Mouse (Mus musculus) heart, embryonic 13.5 days (tissue): ENCODE results near the gene Polr1d. TPM values are rescaled to one million over a fixed set of nuclear protein-coding genes. Genes with fewer than 3 reads are reported as not detected.

Experiments used
- ATAC-seq: fragments of 200-750 bp; cut with Nextera tagmentation; 2 replicates; pipeline ENCODE4 v1.8.0; 2017; ENCODE audit warnings: moderate TSS enrichment; ENCODE audit not compliant: insufficient number of reproducible peaks, low FRiP score, low TSS enrichment; ENCODE audit errors: extremely low read depth
- H3K27ac ChIP-seq: fragments of 300-500 bp; sonication (generic); replicated peaks from 2 replicates; pipeline ENCODE4 v1.5.1; 2015; ENCODE audit warnings: moderate library complexity, mild to moderate bottlenecking, inconsistent platforms
- H3K27me3 ChIP-seq: fragments of 300-500 bp; sonication (generic); replicated peaks from 2 replicates; pipeline ENCODE4 v1.6.1; 2015; ENCODE audit warnings: mild to moderate bottlenecking, inconsistent platforms
- H3K36me3 ChIP-seq: fragments of 300-500 bp; sonication (generic); 2 replicates; pipeline ENCODE4 v1.6.1; 2015; ENCODE audit warnings: mild to moderate bottlenecking, inconsistent platforms
- H3K4me1 ChIP-seq: fragments of 300-500 bp; sonication (generic); 2 replicates; pipeline ENCODE4 v1.6.1; 2015; ENCODE audit warnings: inconsistent platforms
- H3K4me2 ChIP-seq: fragments of 300-500 bp; sonication (generic); 2 replicates; pipeline ENCODE4 v1.6.1; 2015; ENCODE audit warnings: inconsistent platforms, mild to moderate bottlenecking, moderate library complexity
- H3K4me3 ChIP-seq: fragments of 300-500 bp; sonication (generic); 2 replicates; pipeline ENCODE4 v1.5.1; 2015; ENCODE audit warnings: moderate library complexity, mild to moderate bottlenecking, inconsistent platforms
- H3K9ac ChIP-seq: fragments of 300-500 bp; sonication (generic); 2 replicates; pipeline ENCODE4 v1.6.1; 2015; ENCODE audit warnings: inconsistent platforms, mild to moderate bottlenecking, moderate library complexity
- H3K9me3 ChIP-seq: fragments of 300-500 bp; sonication (generic); 2 replicates; pipeline ENCODE4 v1.6.1; 2016; ENCODE audit warnings: inconsistent platforms
- WGBS: fragments of 180-500 bp; shearing (Covaris S2); methylation state at CpG from one replicate; pipeline ENCODE4 v1.1.7; 2015; ENCODE audit warnings: mixed read lengths; 5-methylcytosine and 5-hydroxymethylcytosine counted together
- polyA plus RNA-seq: library from polyadenylated mRNA; unstranded; fragments of >200 nt; fragmentation: Nextera tagmentation; extraction: Ambion mirVana; gene quantifications from 2 replicates; pipeline ENCODE4 v1.2.1, GENCODE M21; 2015

The Polr1d gene
- polyA plus RNA-seq, 1 experiment from 2014 or later: 90.1 TPM

- no peak for ATAC-seq
- no peaks in the 10 kb centered on the region for H3K36me3 ChIP-seq
- H3K27ac ChIP-seq: peak overlapping the region; percentile 51
- no peak overlapping the region for H3K4me3 ChIP-seq
- no peaks in the 10 kb centered on the region for H3K27me3 ChIP-seq
- 81% methylated on average over 10 of the region's 10 CpGs for WGBS
- H3K9me3 ChIP-seq: no peaks in the 10 kb centered on the region
- no peak overlapping the region for H3K9ac ChIP-seq
- H3K4me1 ChIP-seq: peaks cover 60% of the 10 kb centered on the region
- no peak overlapping the region for H3K4me2 ChIP-seq
Measured at GRCm38 (mm10) chr5:147056712-147057290, 20.0 kb upstream of the Polr1d start.

GRCm38 (mm10) chr5:147057626-147058414 lies 19.0 kb upstream of the Polr1d start:
- no peak for ATAC-seq
- Histone ChIP-seq H3K9ac (no peak overlapping the region), H3K27me3 (no peaks in the 10 kb centered on the region), H3K9me3 (no peaks in the 10 kb centered on the region), H3K4me3 (no peak overlapping the region), H3K36me3 (no peaks in the 10 kb centered on the region), H3K4me2 (no peak overlapping the region), H3K4me1 (peaks cover 57% of the 10 kb centered on the region), H3K27ac (peak overlapping the region; percentile 51)
- WGBS: 60% methylated on average over 9 of the region's 9 CpGs

- WGBS: 85% methylated on average over 5 of the region's 5 CpGs
- H3K4me1 ChIP-seq: peaks cover 63% of the 10 kb centered on the region
- H3K36me3 ChIP-seq: no peaks in the 10 kb centered on the region
- no peaks in the 10 kb centered on the region for H3K27me3 ChIP-seq
- no peak overlapping the region for H3K9ac ChIP-seq
- H3K9me3 ChIP-seq: no peaks in the 10 kb centered on the region
- no peak for ATAC-seq
- H3K4me3 ChIP-seq: no peak overlapping the region
- H3K27ac ChIP-seq: no peak overlapping the region
- H3K4me2 ChIP-seq: no peak overlapping the region
Measured at GRCm38 (mm10) chr5:147058661-147059060, 18.2 kb upstream of the Polr1d start.

GRCm38 (mm10) chr5:147059319-147059718 lies 17.5 kb upstream of the Polr1d start:
- Histone ChIP-seq H3K9me3 (no peaks in the 10 kb centered on the region), H3K4me2 (no peak overlapping the region), H3K27ac (no peak overlapping the region), H3K36me3 (no peaks in the 10 kb centered on the region), H3K9ac (no peak overlapping the region), H3K4me3 (no peak overlapping the region), H3K27me3 (no peaks in the 10 kb centered on the region), H3K4me1 (peaks cover 64% of the 10 kb centered on the region)
- ATAC-seq: no peak
- 84% methylated on average over 9 of the region's 9 CpGs for WGBS

- no peak overlapping the region for H3K27ac ChIP-seq
- ATAC-seq: no peak
- H3K4me1 ChIP-seq: peaks cover 60% of the 10 kb centered on the region
- H3K27me3 ChIP-seq: no peaks in the 10 kb centered on the region
- no peaks in the 10 kb centered on the region for H3K36me3 ChIP-seq
- no peak overlapping the region for H3K4me3 ChIP-seq
- WGBS: 53% methylated on average over 2 of the region's 2 CpGs
- no peak overlapping the region for H3K4me2 ChIP-seq
- no peak overlapping the region for H3K9ac ChIP-seq
- no peaks in the 10 kb centered on the region for H3K9me3 ChIP-seq
Measured at GRCm38 (mm10) chr5:147060024-147060423, 16.8 kb upstream of the Polr1d start.

- H3K27ac ChIP-seq: peak overlapping the region; percentile 21; the same call in 1 of the 2 replicates
- no peaks in the 10 kb centered on the region for H3K9me3 ChIP-seq
- H3K27me3 ChIP-seq: no peaks in the 10 kb centered on the region
- no peak overlapping the region for H3K4me3 ChIP-seq
- WGBS: 36% methylated on average over 8 of the region's 8 CpGs
- H3K4me2 ChIP-seq: peak overlapping the region; percentile 35
- no peak for ATAC-seq
- no peak overlapping the region for H3K9ac ChIP-seq
- peaks cover 44% of the 10 kb centered on the region for H3K4me1 ChIP-seq
- no peaks in the 10 kb centered on the region for H3K36me3 ChIP-seq
Measured at GRCm38 (mm10) chr5:147063215-147063661, 13.6 kb upstream of the Polr1d start.

- Histone ChIP-seq H3K9ac (no peak overlapping the region), H3K9me3 (no peaks in the 10 kb centered on the region), H3K36me3 (no peaks in the 10 kb centered on the region), H3K4me3 (no peak overlapping the region), H3K4me1 (peaks cover 64% of the 10 kb centered on the region), H3K4me2 (no peak overlapping the region), H3K27ac (no peak overlapping the region), H3K27me3 (no peaks in the 10 kb centered on the region)
- 55% methylated on average over 4 of the region's 4 CpGs for WGBS
- ATAC-seq: no peak
Measured at GRCm38 (mm10) chr5:147066129-147066528, 10.7 kb upstream of the Polr1d start.

- no peak overlapping the region for H3K4me2 ChIP-seq
- peaks cover 70% of the 10 kb centered on the region for H3K4me1 ChIP-seq
- H3K27me3 ChIP-seq: no peaks in the 10 kb centered on the region
- no peaks in the 10 kb centered on the region for H3K9me3 ChIP-seq
- H3K36me3 ChIP-seq: no peaks in the 10 kb centered on the region
- H3K27ac ChIP-seq: no peak overlapping the region
- ATAC-seq: no peak
- H3K4me3 ChIP-seq: no peak overlapping the region
- WGBS: 69% methylated on average over 5 of the region's 5 CpGs
- no peak overlapping the region for H3K9ac ChIP-seq
Measured at GRCm38 (mm10) chr5:147066965-147067364, 9.9 kb upstream of the Polr1d start.

GRCm38 (mm10) chr5:147068876-147069275 lies 8.0 kb upstream of the Polr1d start:
- Histone ChIP-seq H3K27me3 (no peaks in the 10 kb centered on the region), H3K9ac (no peak overlapping the region), H3K4me1 (peaks cover 72% of the 10 kb centered on the region), H3K27ac (no peak overlapping the region; the same call in 1 of the 2 replicates), H3K4me2 (no peak overlapping the region), H3K9me3 (no peaks in the 10 kb centered on the region), H3K4me3 (no peak overlapping the region), H3K36me3 (no peaks in the 10 kb centered on the region)
- ATAC-seq: no peak
- 47% methylated on average over 5 of the region's 5 CpGs for WGBS

GRCm38 (mm10) chr5:147070791-147071516 lies 5.9 kb upstream of the Polr1d start:
- H3K4me3 ChIP-seq: no peak overlapping the region
- H3K36me3 ChIP-seq: no peaks in the 10 kb centered on the region
- no peak for ATAC-seq
- no peaks in the 10 kb centered on the region for H3K9me3 ChIP-seq
- H3K4me1 ChIP-seq: peaks cover 83% of the 10 kb centered on the region
- H3K27ac ChIP-seq: peak overlapping the region; percentile 64
- no peaks in the 10 kb centered on the region for H3K27me3 ChIP-seq
- 56% methylated on average over 16 of the region's 16 CpGs for WGBS
- H3K9ac ChIP-seq: peak overlapping the region; percentile 28
- H3K4me2 ChIP-seq: 0 out of 2 replicates have a peak overlapping the region, but pooled peaks have one; percentile 3

GRCm38 (mm10) chr5:147071886-147072285 lies 5.0 kb upstream of the Polr1d start:
- no peak for ATAC-seq
- Histone ChIP-seq H3K4me1 (peaks cover 77% of the 10 kb centered on the region), H3K9me3 (no peaks in the 10 kb centered on the region), H3K4me2 (no peak overlapping the region), H3K27ac (no peak overlapping the region), H3K9ac (no peak overlapping the region), H3K36me3 (no peaks in the 10 kb centered on the region), H3K27me3 (no peaks in the 10 kb centered on the region), H3K4me3 (no peak overlapping the region)
- WGBS: 43% methylated on average over 4 of the region's 4 CpGs
